Mouse (Mus musculus) cerebellum, adult 18-20 months (tissue): Measurements from ENCODE around the gene Tmem259.

Experiments used
- DNase-seq, 2 experiments: peaks; one replicate each; pipeline ENCODE4 v3.0.0; 2021

Tmem259 gene

DNA sequence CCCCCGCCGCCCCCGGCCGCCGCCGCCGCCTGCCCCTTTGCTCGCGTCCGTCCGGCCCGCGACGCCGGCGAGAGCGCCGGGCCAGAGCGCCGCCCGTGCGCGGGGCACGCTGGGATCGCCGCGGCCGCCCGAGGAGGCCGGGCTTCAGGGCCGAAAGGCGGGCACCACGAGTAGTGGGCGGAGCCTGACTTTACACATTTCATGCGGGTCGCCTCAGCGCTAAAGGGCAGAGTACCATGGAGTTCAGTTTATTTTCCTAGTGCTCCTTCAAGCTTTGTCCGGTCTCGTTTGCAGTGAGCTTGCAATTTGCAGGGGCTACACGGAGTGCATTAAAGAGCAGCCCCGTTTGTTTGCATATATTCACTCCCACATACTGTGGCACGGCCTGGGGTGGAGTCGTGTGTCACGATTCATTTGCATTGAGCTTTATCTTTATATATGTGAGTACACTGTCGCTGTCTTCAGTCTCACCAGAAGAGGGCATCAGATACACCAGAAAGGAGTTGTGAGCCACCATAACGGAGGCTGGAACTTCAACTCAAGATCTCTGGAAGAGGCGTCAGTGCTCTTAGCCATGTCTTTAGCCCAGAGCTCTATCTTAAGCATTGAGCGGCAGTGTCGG, at the start of gene Tmem259:
Tmem259 (minus strand) TSS at position 136 of the 622 bp plus-strand sequence.
- peak; percentile 84 to 92 for DNase-seq

DNA sequence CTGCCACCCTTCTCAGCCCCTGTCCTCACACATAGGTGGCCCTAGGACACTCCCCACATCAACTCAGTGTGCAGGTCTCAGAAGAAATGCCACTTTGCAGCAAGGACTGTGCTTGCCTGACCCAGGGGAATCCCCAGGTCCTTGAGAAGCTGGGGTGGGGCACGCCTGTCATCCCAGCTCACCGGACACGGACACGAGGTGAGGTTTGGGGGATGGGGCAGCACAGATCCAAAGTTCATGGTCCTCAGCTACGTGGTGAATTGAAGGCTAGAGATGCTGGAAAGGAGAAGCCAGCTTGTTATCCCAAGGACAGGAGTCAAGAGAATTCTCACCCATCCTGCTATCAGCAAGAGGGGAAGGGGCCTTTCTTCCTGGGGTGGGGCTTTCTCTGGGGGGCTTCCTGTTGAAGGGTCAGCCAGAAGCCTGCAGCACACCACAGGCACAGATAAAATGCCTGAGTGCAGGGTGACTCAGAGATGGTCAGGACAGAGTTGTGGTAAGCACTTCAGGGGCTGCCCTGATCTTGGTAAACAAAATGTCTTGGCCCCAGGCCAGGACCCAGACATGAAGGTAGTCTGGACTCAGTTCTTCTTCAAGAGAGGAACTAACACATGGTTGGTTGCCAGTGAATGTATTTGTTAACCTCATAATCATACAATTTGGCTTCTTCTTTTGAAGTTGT, 48.8 kb upstream of the Tmem259 start:
- DNase-seq: no peak

DNA sequence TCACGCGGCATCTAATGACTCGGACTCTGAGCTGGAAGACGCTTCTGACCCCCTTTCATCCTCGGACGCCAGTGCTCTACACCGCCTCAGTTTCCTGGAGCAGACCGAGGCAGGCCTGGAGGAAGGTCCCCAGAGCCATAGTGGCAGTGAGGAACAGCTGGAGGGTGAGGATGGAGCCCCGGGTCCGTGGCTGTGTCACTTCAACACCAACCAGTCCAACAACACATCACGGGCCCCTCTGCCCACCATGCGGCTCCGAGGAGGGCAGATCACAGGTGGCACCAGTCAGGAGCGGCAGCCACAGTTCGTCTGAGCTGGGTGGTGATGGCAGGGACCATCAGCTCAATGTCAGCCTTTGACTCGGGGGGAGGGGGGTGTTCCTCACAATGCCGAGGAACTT, 46.6 kb upstream of the Tmem259 start:
- no peak for DNase-seq

DNA sequence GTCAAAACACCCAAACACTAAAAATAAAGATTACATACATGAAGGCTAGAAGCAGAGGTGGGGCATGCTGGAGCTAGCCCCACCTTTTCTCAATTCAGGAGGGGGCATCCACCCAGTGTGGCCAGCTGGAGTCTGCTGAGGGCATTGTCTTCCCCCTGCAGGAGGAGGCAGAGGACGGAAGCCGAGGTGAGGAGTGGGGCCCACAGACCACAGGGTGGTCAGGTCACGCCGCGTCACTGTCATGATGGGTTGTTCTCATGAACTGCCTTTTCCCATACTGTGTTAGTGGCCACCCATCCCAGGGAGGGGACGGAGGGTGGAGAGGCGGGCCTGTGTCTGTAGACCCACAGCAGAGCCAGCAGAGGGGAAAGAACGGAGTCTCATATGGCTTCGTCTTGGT, 46.1 kb upstream of the Tmem259 start:
- DNase-seq: no peak

DNA sequence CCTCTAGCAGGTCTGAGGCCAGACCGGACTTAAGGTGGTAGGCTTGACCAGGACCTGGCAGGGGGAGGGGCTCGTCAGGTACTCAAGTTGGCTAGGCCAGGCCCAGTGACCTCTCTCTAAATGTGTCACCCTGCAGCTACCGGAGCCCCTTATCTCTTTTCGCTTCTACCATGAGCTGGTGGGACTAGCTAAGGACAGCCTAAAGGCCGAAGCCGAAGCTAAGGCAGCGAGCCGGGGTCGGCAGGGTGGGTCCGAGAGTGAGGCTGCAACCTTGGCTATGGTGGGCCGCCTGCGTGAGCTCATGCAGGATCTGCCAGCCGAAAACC, 44.4 kb upstream of the Tmem259 start:
- no peak for DNase-seq

DNA sequence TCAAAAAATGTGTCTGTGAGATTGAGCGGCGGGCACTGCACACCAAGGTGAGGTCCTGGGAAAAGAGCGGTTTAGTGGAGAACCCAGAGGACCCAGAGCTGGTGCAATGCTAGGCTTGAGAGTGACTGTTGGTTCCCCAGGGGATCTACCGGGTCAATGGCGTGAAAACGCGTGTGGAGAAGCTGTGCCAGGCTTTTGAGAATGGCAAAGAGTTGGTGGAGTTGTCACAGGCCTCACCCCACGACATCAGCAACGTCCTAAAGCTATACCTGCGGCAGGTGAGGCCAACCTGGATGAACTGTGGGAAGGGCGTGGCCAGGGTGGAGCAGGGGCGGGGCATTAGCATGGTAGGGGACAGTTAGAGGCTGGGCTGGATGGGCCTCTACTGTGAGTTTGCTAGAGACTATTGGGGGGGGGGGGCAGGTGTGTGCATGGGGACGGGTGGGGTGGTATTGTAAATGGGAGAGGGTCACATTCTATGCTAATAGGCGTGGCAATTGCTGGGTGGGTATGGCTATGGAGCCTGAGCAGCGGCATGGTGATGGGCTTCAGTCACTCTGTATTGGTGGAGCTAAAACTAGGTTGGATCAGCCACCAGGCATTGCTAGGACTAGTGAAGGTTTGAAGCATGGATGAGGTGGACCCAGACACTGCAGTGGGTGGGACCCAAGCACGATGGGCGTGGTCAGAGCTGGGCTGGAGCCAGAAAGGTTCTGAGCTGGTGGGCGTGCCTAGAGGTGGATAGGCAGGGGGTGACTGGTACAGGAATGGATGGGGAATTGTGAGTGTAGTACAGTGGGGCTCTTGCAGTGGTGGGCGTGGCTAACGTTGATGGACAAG, 43.8 kb upstream of the Tmem259 start:
- DNase-seq: no peak

DNA sequence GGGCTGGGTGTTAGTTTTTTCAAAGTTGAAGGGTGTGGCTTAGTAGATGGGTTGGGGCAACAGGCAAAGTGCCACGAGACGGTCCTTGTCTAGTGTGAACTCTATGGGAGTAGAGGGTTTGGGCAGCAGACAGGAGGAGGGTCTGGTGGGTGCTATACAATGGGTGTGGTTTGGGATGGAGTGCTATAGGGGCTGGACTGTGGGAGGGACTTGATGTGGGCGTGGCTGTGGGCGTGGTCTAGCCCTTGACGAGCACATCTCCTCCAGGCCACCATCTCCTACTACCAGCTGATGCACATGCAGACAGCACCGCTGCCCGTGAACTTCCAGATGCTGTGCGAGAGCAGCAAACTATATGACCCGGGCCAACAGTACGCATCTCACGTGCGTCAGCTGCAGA, 41.8 kb upstream of the Tmem259 start:
- no peak for DNase-seq

DNA sequence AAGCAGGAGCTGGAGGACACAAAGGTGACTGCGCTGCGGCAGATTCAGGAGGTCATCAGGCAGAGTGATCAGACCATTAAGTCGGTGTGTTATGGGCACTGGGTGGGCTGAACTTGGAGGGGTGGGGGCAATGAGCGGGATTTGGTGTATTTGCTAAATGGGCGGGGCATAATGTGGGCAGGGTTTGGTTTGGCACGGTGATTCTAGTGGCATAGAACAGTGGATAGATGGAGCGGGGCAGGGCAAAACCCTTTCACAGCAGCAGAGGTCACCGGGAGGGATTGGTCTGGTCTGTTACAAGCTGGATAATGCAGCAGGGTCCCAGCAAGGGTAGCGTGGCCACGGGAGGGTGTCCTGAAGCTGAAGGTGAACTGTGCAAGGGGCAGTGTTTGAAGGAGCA, 41.3 kb upstream of the Tmem259 start:
- DNase-seq: no peak

DNA sequence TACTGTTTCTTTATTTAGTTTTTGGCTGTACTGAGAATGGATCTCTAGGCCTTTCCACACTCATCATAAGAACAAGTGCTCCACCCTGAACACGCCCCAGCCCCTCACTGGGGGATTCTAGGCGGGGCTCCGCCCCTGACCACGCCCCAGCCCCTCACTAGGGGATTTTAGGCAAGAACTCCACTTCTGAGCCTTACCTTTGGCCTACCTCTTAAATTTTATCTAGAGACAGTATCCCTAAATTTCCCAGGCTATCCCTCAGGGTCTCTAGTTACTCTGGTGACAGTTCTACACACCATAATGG, 40.9 kb upstream of the Tmem259 start:
- no peak for DNase-seq

DNA sequence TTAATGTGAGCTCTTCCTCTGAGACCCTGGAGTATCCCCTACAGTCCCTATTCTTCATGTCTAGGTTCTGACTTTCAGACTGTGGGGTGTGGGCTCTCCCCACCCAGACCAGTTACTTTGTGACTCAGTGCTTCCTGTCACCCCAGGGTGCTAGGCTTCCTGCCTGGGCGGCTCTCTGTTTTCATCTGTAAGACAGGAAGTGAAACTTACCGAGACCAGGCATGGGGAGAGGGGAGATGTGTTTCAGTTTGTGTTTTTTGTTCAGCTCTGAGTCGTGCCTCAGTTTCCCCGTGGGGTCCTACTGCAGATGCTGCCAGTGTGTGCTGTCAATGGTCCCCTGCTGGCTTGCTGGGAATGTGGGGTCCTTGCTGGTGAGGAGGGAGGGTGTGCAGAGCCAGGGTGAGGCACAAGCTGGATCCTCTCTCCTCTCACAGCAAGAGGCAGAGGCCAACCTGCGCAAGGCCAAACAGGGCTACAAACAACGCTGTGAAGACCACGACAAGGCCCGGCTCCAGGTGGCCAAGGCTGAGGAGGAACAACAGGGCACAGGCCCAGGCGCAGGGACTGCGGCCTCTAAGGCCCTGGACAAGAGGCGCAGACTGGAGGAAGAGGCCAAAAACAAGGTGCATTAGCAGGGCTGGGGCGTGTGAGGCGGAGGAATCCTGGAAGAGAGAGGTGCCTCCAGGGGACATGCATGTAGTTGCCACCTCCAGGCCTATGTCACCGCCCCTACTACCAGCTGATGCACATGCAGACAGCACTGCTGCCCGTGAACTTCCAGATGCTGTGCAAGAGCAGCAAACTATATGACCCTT, 40.3 kb upstream of the Tmem259 start:
- DNase-seq: no peak

DNA sequence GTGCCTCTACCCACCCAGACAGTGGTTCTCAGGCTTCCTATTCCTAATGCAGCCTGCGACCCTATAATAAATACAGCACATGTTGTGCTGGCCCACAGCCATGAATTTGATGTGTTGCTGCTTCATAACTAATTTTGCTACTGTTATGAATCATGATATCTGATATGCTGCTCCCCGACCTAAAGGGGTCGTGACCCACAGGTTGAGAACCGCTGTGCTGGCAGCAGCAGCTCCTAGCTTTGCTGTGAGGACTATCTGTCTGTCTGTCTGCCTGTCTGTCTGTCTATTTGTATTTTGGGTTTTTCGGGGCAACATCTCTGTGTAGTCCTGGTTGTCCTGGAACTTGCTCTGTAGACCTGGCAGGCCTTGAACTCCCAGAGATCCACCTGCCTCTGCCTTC, 39.6 kb upstream of the Tmem259 start:
- no peak for DNase-seq

DNA sequence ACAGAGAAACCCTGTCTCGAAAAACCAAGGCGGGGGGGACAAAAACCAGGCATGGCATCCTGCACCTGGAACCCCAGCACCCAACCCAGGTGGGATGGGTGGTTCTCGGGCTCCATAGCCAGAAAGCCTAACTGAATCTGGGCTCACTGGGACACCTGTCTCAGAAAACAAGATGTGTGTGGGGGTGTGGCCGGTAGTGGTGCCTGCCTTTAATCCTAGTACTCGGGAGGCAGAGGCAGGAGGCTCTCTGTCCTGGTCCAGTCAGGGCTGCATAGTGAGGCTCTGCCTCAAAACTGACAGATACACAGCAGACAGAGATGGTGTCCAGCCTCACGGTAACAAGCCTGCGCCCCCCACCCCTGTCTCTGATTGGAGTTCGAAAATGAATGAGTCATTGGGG, 38.7 kb upstream of the Tmem259 start:
- no peak for DNase-seq

DNA sequence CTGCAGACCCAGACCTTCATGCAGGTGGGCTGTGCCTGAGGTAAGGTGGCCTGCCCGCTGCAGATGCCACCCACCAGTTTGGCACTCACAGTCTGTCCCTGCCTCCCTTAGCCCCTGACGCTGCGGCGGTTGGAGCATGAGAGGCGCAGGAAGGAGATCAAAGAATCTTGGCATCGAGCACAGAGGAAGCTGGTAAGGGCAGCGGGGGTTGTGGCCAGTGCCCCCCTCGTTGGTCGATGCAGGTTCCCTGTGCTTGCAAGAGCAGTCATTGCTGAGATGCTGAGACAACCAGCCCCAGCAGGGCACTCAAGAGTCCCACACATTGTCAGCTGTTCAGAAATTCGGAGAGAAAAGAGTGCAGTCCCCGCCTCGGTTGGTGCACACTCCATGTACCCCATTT, 38.0 kb upstream of the Tmem259 start:
- no peak for DNase-seq

DNA sequence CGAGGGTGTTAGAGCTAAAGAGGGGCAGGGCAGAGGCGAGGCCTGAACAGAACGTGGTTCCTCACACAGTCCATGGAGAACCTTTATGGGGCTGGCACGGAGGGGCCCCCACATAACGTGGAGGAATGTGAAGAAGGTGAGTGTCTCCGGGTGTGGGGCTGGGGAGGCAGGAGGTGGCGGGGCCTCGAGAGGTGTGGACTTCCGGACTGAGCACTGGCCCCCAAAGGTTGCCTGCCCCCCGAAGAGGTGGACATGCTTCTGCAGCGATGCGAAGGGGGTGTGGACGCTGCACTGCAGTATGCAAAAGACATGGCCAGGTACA, 37.2 kb upstream of the Tmem259 start:
- DNase-seq: no peak

DNA sequence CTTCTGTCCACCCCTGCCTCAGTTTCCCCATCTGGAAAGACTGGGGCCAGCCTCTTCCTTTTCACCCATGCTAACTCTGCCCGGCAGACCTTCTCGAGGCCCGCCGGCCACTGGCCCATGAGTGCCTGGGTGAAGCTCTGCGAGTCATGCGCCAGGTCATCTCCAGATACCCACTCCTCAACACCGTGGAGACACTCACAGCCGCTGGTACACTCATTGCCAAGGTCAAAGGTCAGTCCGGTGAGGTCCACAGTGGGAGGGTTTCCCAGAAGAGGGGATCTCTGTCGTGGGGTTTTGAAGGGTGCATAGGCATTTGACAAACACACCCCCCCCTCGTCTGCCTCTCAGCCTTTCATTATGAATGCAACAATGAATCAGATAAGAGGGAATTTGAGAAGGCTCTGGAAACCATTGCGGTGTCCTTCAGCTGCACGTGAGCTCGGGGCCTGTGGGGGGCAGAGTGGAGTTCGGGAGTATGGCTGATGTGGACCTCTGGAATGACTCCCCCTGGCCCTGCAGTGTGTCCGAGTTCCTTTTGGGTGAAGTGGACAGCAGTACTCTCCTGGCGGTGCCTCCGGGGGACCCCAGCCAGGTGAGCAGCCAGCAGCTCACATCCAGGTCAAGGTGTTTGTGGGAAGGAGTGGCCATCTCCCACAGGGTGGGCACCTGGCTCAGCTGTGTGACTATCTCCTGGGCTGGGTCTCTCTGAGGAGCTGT, 36.6 kb upstream of the Tmem259 start:
- DNase-seq: no peak

DNA sequence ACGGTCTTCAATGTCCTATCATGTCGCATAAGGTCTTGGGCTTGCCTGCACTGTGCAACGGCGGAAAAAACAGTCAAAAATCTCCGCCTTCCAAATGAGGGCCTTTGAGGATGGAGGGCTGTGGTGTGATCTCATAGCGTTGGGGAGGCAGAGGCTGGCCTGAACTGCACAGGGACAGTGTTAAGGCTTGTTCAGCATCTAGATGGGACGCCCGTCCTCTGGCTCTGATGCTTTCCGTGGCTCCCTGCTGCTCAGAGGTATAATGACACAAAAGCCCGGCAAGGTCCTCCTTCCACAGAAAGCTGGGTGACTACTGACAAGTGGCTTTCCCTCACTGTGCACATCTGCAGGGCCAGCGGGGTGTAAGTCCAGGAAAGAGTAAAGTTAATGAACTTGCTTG, 36.1 kb upstream of the Tmem259 start:
- no peak for DNase-seq

DNA sequence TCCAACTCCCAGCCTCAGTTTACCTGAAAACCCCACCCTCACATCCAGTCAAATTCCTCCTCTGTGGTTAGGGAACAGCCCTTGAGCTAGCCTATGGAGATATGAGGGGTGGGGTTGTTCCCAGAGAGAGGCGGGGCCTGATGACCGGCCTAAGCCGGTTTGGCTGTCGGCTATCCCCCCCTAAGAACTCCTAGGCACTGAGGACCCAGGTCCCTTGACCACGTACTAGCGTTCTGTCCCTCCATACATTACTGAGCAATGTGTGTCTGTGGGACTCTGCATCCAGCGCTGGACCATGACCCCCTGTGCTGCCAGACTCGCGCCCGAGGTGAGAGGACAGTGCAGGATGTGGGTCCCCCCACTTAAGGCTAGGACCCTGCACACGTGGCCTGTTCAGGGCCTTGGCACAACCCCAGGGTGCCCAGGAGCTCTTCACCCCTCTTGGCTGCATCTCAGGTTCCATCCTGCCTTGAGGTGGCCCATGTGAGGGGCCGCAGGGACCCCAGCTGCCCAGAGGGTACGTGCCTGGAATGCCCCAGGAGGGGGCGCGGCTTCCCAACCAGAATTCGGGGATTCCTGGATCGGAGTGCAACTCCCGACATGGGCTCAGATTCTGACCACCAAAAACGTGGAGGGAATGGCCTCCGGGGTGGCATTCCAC, 35.5 kb upstream of the Tmem259 start:
- DNase-seq: no peak

DNA sequence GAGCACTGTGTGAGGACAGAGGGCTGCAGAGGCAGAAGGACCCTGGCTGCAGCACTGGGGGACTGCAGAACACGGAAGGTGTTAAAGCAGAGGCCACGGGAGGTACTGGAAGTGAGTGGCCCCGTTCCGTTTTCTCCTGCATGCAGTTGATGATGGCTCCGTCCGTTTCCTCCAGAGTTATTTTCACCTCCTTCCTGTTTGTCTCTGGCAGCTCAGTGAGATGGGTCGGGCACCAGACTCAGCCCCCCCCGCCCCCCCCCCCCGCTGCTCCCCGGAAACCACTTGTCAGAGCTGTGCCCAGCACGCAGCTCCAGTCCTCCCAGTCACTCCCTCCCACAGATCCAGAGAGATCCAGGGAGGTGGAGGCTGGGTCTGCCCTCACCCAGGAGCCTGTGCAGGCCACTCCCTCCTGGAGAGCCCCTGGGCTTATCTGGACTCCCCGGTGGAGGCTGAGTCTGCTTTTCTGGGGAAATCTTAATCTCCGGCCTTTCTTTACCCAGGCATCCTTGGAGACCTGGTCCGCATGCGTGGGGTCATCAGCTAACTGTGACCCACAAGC, 34.7 kb upstream of the Tmem259 start:
- DNase-seq: no peak

DNA sequence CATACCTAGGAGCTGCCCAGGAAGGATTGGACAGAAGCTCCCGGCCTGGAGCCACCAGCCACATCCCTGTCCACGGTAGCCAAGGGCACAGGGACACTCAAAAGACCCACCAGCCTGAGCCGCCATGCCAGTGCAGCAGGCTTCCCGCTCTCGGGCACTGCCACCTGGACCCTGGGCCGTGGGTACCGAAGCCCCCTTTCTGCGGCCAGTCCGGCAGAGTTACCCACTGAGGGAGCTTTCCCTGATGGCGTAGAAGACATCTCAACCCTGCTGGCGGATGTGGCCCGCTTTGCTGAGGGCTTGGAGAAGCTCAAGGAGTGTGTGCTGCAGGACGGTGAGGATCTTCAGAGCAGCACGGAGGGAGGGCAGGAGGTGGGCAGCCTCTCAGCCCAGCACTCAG, 33.6 kb upstream of the Tmem259 start:
- no peak for DNase-seq

DNA sequence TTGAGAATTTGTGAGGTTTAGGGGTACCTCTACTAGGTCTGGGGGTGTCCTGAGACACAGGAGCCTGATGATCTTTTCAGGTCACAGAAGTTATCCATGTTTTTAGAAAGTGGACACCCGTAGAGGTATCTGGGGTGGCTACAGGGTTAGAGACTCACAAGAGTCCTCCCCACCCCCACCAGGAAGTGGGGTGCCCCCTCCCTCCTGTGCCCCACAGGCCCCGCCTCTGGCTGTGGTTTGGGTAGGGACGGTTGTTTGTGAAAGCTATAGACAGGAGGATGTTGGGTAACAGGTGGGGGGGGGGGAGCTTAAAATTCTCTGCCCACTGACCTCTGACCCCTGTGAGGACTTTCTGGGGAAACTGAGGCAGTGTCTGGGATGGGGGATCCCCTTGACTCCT, 33.2 kb upstream of the Tmem259 start:
- DNase-seq: no peak

DNA sequence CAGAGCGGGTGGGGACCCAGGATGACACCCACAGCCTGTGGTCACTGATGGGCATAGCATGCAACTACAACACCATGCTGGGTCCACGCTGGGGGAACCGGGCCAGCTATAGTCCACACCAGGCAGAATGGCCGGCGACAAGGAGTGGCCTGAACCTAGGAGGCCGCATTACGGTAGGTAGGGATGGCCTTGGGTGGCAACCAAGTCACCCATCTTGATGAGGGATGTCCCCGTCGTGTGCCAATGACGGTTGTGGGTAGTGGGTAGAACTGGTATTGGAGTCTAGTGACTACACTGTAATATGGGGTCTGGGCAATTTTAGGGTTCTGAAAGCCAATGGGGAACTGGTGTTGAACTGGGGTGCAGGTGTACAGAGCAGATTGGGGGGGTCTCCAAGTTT, 32.8 kb upstream of the Tmem259 start:
- no peak for DNase-seq

DNA sequence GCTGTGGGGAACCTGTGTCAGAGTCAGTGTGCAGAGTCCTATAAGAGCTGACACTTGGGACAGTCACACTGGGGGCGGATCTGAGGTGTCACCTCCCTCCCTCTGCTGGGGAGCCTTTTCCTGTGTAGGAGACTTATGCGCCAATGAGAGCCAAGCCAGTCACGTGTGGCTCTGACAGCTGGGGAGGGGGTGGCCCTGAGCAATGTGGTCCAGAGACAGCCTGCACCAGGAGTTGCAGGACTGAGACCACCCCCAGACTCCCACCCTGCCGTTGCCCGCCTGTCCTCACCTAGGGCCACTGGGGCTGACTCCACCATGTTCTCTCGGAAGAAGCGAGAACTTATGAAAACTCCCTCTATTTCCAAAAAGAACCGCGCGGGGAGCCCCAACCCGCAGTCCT, 32.4 kb upstream of the Tmem259 start, which contains the start of gene Arhgap45:
Arhgap45 (plus strand) TSS at position 143 of the 400 bp plus-strand sequence.
- DNase-seq: no peak
